Mouse (Mus musculus) layer of hippocampus, adult 18-20 months (tissue): ENCODE measurements around the gene Ostc. TPM values are rescaled to one million over a fixed set of nuclear protein-coding genes. Genes with fewer than 3 reads are reported as not detected.

ENCODE experiments used
- DNase-seq, 2 experiments: peaks; one replicate each; pipeline ENCODE4 v3.0.0; 2022; ENCODE audit warnings: low spot score in 2 of 2
- long read RNA-seq: library from polyadenylated mRNA; stranded (forward); transcript quantifications from one replicate; pipeline ENCODE4 v2.0.0, GENCODE M21; 2021
- total RNA-seq, 2 experiments: library from RNA; stranded (reverse); gene quantifications; 2 replicates each; pipeline ENCODE4 v1.2.3; 2021

The Ostc gene
- total RNA-seq, result 10 to 100 TPM; 56.3 to 61.5 TPM
- long read RNA-seq, transcript Ostc-201 (4 exons, 1,067 nt), result major isoform, 36 of 37 reads
- long read RNA-seq, partial matches to known transcripts, result 0 of 37 reads
- long read RNA-seq, other reads (novel, unspliced or antisense), result 0 of 37 reads

- peak; percentile 88 to 97 for DNase-seq
These were observed at the start of gene Ostc for GRCm38 (mm10) chr3:130708967-130709924. Ostc (minus strand) TSS chr3:130709444.

- no peak for DNase-seq
These were observed 49.1 kb upstream of the Ostc start for GRCm38 (mm10) chr3:130758157-130758841.

GRCm38 (mm10) chr3:130757117-130757852, 48.0 kb upstream of the Ostc start:
- no peak for DNase-seq

GRCm38 (mm10) chr3:130749206-130749605, 40.0 kb upstream of the Ostc start:
- no peak for DNase-seq

GRCm38 (mm10) chr3:130746673-130747619, 37.7 kb upstream of the Ostc start:
- DNase-seq, result no peak

GRCm38 (mm10) chr3:130737652-130738361, 28.6 kb upstream of the Ostc start:
- no peak for DNase-seq

GRCm38 (mm10) chr3:130736758-130737157, 27.5 kb upstream of the Ostc start:
- no peak for DNase-seq

- DNase-seq, result peak; percentile 95 to 96
These were observed 21.0 kb upstream of the Ostc start, which contains the start of gene Rpl34 for GRCm38 (mm10) chr3:130730189-130730653. Rpl34 (minus strand) TSS chr3:130730398.

GRCm38 (mm10) chr3:130729472-130730188, 20.4 kb upstream of the Ostc start:
- peak; percentile 3 to 34 for DNase-seq

GRCm38 (mm10) chr3:130727676-130728075, 18.4 kb upstream of the Ostc start:
- DNase-seq, result no peak

GRCm38 (mm10) chr3:130727036-130727435, 17.8 kb upstream of the Ostc start:
- no peak for DNase-seq

- no peak for DNase-seq
These were observed 16.5 kb upstream of the Ostc start for GRCm38 (mm10) chr3:130725718-130726117.

GRCm38 (mm10) chr3:130722733-130723478, 13.7 kb upstream of the Ostc start:
- DNase-seq, result no peak

- DNase-seq, result no peak
These were observed 11.0 kb upstream of the Ostc start for GRCm38 (mm10) chr3:130720225-130720624.

- DNase-seq, result no peak
These were observed 9.6 kb upstream of the Ostc start for GRCm38 (mm10) chr3:130718871-130719270.

- DNase-seq, result no peak
These were observed 7.3 kb upstream of the Ostc start for GRCm38 (mm10) chr3:130716555-130716954.

- DNase-seq, result peak; percentile 42 to 82
These were observed 5.7 kb upstream of the Ostc start for GRCm38 (mm10) chr3:130714775-130715568.
